Mouse (Mus musculus): ENCODE measurements around the gene B4galt4.

The B4galt4 gene

DNA sequence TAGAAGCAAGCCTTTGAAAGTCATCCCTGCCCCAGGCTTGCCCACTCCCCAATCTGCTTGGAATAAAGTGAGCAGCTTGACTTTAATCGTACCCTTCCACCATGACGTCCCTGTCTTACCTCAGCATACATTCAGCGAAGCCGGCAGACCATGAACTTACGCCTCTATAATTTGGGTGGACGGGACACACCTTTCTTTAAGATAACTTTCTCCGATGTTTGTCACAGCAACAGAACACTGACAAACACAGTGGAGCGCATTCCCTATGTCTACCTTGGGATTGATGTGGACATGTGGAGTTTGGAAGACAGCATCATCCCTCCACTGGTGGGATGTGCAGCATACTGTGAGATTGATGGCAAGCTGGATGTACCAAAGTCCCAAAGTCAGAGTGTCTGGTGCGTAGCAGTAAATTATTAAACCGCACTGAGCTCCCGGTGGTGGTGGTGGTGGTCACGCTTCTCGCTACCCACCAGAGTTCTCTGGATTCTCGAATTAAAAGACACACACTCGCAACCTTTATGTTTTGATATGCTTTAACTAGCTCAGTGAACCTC is 13.4 kb upstream of the B4galt4 start:
- in situ Hi-C loops (cut with MboI, MseI) = loop anchor here (25.0 kb wide), 1 partner anchor 91 kb away; no protein-coding TSS in a partner anchor

DNA sequence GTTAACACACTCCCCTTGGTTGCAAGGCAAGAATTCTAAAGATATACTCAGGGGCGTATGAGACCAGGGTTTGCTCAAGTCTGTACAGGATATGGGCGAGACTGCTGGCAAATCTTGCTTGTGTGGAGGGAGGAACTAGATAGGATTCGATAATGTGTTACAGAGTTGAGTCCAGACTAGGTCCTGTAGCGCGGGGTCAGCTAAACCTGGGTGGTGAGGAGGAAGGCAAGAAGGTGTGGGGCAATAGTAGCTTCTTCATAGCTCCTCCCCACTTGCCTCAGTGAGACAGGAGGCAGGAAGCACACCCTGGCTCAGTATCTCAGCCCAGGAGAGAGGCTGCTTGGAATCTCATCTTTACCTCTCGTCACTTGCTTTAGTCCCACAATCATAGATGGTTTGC is 12.9 kb upstream of the B4galt4 start:
- in situ Hi-C loops (cut with MboI, MseI) = loop anchor here (25.0 kb wide), 1 partner anchor 92 kb away; no protein-coding TSS in a partner anchor

DNA sequence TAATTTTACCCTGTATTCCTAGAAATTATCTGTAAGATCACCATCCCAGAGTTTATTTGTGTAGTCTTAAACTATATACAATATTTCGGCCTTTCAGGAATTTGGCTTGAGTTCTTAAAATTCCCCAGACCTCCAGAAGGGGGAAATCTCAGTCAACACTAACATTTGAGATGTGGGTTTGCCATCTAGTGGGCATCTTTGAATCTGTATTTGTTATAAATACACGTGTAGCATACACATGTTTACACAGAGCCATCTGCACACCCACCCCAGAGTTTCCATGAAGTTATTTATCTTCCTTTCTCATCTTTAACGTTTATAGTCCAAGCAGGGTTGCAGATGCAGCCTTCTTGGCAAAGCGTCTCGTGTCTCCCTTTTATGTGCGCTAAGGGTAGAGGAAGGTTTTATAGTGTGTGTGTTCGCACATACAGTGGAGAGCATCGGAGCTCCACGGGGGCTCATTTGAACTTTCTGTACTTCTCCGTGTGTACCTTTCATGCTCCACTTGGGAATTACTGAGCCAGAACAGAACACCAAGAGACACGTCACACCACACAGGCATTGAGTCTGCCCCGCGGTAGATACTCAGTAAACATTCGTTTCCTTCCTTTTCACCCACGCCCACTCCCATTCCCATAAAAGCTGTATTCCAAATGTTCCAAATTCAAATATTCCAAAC is 12.3 kb upstream of the B4galt4 start:
- in situ Hi-C loops (cut with MboI, MseI) = loop anchor here (25.0 kb wide), 1 partner anchor 92 kb away; no protein-coding TSS in a partner anchor

DNA sequence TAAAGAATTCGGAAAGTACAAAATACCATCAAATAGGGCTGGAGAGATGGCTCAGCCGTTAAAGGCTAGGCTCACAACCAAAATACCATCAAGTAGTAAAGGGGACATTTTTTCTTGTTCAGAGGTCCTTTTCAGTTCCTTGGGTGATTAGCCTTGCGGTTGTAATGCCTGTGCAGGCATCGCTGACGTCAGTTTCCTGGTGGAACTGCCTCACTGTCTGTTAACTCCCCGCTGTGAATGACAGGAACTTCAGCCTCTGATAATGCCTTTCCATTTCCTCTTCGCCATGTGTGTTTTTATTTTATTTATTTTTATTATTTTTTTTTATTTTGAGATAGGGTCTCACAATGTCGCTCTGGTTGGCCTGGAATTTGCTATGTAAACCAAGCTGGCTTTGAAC is 11.1 kb upstream of the B4galt4 start:
- in situ Hi-C loops (cut with MboI, MseI) = loop anchor here (25.0 kb wide), 1 partner anchor 94 kb away; no protein-coding TSS in a partner anchor

DNA sequence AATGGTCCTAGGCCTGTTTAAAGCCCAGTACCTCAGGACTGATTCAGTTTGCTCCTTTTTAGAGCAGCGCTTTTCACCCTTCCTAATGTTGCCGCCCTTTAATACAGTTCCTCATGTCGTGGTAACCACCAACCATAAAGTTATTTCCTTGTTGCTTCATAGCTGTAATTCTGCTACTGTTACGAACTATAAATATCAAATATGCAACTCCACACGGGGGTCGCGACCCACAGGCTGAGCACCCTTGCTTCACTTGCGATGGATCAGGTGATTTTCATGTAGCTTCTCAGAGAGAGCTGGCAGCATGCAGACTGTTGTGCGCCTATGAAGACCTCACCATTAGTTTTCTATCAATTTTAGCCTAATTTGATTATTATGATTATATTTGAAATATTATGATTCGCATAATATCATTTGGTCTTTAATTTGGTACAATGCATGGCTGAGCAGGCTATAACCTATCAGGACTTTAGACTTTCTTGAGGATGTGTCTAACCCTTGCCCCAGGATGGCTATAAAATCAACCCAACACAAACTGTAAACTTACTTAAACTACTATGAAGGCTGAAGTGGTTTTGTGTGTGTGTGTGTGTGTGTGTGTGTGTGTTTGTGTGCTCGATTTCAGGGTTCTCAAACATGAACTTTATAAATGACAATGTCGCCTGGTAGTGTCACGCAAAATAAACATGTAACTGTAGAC is 710 bp upstream of the B4galt4 start:
- in situ Hi-C loops (cut with MboI, MseI) = loop anchor here (25.0 kb wide), 1 partner anchor 104 kb away; no protein-coding TSS in a partner anchor

DNA sequence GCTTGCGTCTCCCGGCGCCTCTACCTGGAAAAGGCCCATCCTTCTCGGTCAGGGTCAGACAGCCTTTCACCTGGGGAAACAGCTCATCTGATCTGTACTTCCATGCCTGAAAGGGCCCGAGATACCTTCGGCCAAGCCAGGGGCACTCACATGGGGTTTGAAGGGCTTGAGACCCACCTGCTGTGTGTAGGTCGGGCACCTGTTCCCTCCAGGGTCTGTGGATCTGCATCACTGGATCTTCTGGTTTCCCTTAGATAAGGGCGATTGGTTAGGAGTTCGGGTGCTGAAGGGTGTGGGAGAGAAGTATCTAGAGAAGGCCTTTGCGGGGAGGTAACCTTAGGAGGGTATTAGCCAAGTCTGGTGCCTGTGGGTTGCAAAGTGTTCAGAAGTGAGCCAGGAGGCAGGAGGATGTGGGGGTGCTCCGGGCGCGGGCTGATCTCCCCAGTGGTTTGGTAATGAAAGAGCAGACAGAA is 631 bp downstream of the B4galt4 start:
- in situ Hi-C loops (cut with MboI, MseI) = loop anchor here (25.0 kb wide), 1 partner anchor 105 kb away; no protein-coding TSS in a partner anchor

DNA sequence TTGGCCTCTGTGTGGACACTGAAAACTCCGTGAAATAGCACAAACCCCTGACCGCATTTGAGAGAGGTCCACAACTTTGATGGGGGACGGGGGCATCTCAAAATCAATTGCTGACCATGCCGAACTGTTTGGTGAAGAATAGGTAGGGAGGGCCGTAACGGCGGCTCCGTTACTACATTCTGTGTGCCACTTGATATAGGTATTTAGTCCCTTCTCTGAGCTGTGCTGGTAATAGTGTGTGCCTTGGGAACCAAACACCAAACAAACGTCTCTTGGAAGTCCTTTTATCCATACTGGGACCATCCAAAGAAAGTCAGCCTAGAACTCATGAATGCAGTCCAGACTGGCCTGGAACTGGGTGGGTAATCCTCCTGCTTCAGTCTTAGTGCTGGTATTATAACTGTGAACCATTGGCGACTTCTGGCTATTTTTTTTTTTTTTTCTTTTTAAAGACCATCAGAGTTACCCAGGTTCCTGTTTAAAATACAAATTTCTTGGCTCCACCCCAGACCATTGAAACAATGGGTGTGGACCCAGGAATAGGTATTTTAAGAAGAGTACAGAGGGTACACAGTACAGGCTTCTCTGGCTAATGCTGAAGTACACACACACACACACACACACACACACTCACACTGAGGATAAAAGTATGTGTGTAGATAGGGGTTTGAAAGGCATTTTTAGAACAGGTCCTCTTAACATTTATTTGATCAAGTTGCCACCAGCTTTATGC is 2.0 kb downstream of the B4galt4 start:
- in situ Hi-C loops (cut with MboI, MseI) = loop anchor here (25.0 kb wide), 1 partner anchor 107 kb away; no protein-coding TSS in a partner anchor

DNA sequence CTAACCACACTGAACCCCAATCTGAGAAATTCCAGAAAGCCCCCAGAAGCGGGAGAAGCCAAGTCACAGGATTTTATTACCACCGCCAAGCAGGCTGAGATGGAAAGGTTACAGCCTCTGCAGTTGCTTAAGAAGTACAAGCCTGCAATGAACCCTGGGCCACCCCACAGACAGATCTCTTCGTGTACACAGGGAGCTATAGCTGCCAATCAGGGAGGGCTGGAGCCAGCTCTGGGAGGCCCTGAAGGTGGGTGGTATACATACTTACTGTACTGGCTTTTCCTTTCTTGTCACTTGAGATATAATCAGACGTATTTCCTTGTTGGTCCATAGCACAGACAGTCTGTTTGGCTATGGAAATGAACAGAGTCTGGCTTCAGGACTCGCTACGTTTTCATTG is 8.7 kb downstream of the B4galt4 start:
- in situ Hi-C loops (cut with MboI, MseI) = no loop called here

DNA sequence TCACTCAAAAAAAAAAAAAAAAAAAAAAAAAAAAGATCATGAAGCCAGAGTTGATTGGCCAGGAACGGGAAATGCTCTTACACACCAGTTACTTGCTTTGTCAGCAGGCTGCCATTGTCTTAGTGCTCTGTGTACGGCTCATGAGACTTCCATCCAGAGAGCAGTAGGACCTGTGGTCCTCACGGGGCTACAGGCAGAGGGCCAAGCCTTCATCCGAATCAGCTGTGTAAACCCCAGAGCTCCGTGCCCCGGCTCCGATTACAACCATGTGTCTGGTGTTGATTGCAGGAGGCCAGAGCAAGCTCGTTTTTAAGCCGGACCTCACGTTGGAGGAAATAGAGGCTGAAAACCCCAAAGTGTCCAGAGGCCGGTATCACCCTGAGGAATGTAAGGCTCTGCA is 11.6 kb downstream of the B4galt4 start:
- in situ Hi-C loops (cut with MboI, MseI) = no loop called here

DNA sequence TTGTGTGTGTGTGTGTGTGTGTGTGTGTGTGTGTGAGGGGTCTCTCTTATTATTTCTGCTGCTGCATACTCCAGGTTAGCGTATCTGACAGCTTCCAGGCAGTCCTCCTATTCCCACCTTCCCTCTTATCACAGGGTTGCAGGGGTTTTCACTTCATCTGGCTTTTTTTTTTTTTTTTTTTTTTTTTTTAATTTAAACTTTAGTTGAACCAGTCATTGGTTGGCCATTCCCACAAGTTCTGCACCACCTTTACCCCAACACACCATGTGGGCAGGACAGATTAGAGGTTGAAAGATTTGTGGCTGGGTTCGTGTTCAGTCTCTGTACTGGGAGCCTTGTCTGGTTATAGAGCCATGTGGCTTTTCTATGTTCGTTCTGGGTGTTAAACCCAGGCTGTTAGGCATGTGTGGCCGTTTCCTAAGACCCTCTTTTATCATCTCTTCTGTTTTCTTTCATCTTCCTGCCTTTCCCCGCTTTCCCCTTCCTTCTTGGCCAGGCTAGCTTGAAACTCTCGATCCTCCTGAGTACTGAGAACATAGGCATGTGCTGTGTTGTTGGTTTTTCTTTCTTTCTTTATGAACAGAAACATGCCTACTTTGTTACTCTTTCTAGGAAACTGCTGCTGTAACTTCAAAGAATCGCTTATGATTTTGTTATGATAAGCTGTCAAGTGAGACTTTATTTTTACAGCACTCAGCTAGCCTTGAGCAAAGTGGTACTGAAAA is 13.6 kb downstream of the B4galt4 start:
- in situ Hi-C loops (cut with MboI, MseI) = no loop called here

DNA sequence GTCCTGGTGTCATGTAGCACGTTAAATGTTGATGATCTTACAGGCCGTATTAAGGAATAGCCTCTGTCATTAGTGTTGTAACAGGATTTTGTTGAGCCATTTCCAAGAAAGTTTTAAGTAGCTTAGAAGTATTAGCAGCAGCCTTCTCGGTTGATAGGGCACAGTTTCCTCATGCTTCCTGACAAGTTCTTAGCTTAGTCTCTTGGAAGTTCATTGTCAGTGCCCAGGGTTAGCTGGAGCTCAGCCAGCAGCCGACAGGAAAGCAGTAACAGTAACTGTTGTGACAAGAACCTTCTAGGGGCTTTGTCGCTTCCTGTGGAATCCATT is 14.1 kb downstream of the B4galt4 start:
- in situ Hi-C loops (cut with MboI, MseI) = no loop called here

DNA sequence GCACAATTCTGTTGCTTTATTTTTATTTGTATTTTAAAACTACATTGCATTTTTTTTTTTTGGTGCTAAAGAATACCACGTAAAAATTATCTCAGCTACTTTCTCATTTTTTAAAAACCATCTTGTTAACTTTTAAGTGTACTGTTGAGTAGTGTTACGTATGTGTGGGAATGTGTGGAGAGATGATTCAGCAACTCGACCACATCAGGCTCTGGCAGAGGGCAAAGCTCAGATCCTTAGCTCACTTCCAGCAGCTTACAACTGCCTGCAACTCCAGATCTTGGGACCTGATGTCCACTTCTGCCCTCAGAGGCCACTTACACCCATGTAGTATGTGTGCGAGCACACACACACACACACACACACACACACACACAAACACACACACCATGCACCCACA is 14.5 kb downstream of the B4galt4 start:
- in situ Hi-C loops (cut with MboI, MseI) = no loop called here

DNA sequence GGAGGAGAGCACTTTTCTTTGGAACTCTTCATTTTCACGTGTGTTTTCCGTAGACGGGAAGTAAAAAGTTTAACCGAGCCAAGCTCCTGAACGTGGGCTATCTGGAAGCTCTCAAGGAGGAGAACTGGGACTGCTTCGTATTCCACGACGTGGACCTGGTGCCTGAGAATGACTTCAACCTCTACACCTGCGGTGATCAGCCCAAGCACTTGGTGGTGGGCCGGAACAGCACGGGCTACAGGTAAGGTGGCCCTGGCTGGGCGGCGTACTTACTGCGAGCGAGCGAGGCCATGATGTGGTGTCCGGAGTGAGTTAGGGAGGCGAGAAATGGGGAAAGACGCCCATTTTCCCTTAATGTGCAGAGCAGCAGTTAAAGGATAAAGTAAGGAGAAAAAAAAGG is 15.6 kb downstream of the B4galt4 start:
- in situ Hi-C loops (cut with MboI, MseI) = no loop called here

DNA sequence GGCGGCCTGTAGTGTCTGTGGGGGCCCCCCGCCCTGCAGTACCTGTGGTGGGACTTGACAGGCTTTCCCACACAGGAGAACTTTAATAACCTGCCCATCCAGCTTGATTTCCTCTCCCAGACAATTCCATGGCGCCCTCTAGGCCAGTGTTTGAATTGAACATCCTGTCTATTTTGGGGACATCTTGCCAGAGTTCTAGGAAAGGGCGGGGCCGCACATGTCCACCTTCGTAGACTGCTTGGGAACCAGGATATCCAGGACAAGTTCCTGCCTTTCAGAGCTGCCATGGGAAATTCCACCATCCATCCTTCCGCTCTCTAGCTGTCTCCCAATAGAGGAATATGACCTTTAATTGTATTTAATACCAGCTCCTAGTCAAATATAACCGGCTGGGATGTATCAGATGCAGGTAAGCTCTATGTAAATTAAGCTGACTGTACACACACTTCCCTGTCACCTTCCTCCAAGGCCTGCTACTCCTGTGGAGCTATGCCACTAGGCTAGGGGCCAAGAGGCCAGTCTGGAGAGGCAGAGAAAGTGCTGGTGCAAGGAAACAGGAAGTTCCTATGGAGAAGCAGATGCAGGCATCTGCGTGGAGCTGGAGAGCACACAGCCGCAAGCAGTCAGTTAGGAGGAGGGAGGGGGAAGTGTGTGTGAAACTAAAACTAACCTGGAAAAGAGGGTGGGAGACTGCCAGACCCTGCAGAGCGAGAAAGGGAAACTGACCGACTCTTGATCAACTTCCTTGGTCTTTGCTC is 16.2 kb downstream of the B4galt4 start:
- in situ Hi-C loops (cut with MboI, MseI) = no loop called here

DNA sequence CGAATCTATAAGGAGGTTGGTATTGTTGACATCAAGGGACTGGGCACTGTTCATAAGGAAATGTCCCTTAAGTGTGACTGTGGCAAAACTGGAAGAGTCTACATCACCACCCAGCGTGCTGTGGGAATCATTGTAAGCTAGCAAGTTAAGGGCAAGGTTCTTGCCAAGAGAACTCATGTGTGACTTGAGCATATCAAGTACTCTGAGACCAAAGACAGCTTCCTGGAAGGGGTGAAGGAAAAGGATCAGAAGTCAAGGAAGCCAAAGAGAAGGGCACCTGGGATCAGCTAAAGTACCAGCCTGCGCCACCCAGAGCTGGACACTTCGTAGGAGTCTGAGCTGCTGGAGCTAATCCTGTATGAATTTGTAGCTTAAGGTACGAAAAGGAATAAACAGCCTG is 18.2 kb downstream of the B4galt4 start:
- in situ Hi-C loops (cut with MboI, MseI) = no loop called here

DNA sequence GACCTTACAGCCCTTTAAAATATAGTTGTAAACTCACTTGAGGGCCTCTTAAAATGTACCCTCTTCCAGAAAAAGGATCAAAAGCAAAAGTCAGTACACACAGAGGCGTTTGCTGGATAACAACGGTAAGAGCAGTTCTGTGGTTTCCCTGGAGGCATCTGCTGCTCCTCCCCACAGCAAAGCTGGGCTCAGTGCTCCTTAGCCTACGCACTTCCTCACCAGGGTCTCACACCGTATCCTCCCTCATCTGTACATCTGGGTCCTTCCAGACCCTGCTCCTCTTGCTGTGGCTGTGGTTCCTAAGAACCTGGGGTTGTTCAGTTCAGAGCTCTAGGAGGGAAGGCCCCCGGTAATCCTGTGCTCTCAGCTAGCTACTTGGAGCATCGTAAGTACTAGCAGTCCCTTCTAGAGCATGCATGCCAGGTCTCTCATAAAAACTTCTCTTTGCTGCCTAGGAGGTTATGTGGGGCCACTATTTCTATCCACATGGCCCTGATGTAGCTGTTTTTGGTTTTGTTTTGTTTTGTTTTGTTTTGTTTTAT is 18.8 kb downstream of the B4galt4 start:
- in situ Hi-C loops (cut with MboI, MseI) = no loop called here

DNA sequence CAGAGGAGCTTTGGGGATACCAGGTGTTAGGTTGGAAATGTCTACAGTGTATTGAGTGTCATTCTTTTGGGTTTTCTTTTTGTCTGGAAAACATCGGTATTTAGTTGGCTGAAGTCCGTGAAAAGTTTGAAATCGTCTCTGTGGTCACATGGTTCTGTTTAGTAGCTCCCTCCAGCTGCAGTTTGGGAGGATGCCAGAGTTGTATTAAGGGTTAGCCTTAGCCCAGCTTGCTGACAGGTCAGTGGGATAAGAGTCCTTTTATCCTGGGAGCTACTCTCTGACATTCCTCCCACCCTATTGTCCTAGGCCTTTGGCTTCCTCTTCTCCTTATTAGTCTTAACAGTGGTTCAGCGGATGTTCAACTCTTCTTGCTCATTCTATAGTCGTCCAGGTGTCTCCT is 19.9 kb downstream of the B4galt4 start:
- in situ Hi-C loops (cut with MboI, MseI) = no loop called here

DNA sequence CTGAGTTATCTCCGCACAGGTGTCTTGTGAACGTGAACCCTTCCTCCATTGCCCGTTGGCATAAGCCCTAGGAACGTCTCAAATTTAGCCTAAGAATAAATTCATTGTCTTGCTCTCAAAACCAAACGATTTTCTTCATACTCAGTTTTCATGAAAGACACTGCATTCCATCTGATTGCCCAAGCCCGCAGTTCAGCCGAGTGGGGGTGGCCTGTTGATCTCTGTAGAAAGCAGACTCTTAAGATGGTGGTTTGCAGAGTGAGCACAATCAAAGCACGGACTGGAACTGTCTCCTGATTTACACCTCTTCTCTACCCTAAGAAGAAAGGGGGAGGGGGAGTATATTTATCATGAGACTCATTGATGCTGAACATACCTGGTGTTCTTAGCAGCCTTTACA is 20.3 kb downstream of the B4galt4 start:
- in situ Hi-C loops (cut with MboI, MseI) = no loop called here

DNA sequence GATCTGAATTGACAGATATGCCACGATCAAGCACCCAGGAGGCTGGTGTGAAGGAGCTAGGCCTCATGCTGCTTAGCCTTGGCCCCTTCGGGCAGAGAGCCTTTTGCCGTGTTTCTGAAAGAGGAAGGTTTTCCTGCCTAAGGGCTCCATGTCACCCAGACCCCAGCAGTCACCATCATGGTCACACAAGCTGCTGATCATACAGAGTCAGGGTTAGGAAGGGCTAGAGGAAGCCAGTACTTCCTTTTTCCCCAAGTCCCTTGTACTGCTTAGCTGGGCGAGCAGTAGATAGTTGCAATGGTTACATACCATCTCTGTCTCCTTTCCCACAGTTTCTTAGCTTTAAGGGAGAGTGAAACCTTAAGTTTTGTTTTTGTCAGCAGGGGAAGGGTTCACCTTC is 21.4 kb downstream of the B4galt4 start:
- in situ Hi-C loops (cut with MboI, MseI) = no loop called here

DNA sequence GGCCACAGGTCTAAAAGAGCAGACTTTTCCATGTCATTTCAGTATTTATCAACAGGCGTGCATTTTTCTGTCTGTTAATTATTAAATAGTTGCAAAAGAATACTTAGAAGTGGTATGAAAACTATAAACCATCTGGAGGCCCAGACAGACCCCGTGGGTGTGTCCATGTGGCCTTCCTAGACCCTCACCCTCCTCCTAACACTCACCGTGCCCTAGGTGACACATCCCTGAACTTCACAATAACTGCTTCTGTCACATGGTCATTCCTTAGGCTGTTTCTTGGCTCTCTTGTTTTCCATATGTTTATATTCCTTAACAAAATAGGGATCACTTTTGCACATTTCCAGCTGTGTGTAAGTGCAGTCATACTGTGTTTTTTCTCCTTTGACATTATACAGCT is 24.6 kb downstream of the B4galt4 start:
- in situ Hi-C loops (cut with MboI, MseI) = no loop called here
